Mouse (Mus musculus) stomach, embryonic 15.5 days (tissue): ENCODE data around the gene Fndc9. TPM values are rescaled to one million over a fixed set of nuclear protein-coding genes. Genes with fewer than 3 reads are reported as not detected.

Source experiments
- ATAC-seq: fragments of 200-750 bp; cut with Nextera tagmentation; 2 replicates; pipeline ENCODE4 v1.8.0; 2017; ENCODE audit warnings: low read depth, moderate number of reproducible peaks, moderate TSS enrichment; ENCODE audit not compliant: insufficient read depth, low FRiP score
- H3K27ac ChIP-seq: fragments of 300-500 bp; sonication (generic); 2 replicates; pipeline ENCODE4 v1.5.1; 2015; ENCODE audit warnings: mild to moderate bottlenecking, inconsistent platforms
- H3K27me3 ChIP-seq: fragments of 300-500 bp; sonication (generic); replicated peaks from 2 replicates; pipeline ENCODE4 v1.6.1; 2015; ENCODE audit warnings: inconsistent platforms
- H3K36me3 ChIP-seq: fragments of 300-500 bp; sonication (generic); 2 replicates; pipeline ENCODE4 v1.6.1; 2015; ENCODE audit warnings: inconsistent platforms
- H3K4me1 ChIP-seq: fragments of 300-500 bp; sonication (generic); 2 replicates; pipeline ENCODE4 v1.6.1; 2015; ENCODE audit warnings: inconsistent platforms
- H3K4me2 ChIP-seq: fragments of 300-500 bp; sonication (generic); 2 replicates; pipeline ENCODE4 v1.6.1; 2015; ENCODE audit warnings: mild to moderate bottlenecking, inconsistent platforms
- H3K4me3 ChIP-seq: fragments of 300-500 bp; sonication (generic); replicated peaks from 2 replicates; pipeline ENCODE4 v1.5.1; 2015; ENCODE audit warnings: inconsistent platforms
- H3K9ac ChIP-seq: fragments of 300-500 bp; sonication (generic); 2 replicates; pipeline ENCODE4 v1.6.1; 2015; ENCODE audit warnings: inconsistent platforms
- H3K9me3 ChIP-seq: fragments of 300-500 bp; sonication (generic); 2 replicates; pipeline ENCODE4 v1.6.1; 2016; ENCODE audit warnings: inconsistent platforms
- WGBS: fragments of 180-500 bp; shearing (Covaris S2); methylation state at CpG from one replicate; pipeline ENCODE4 v1.1.7; 2015; 5-methylcytosine and 5-hydroxymethylcytosine counted together
- polyA plus RNA-seq: library from polyadenylated mRNA; unstranded; fragments of >200 nt; fragmentation: Nextera tagmentation; extraction: Ambion mirVana; gene quantifications from 2 replicates; pipeline ENCODE4 v1.2.1, GENCODE M21; 2015

The Fndc9 gene
- polyA plus RNA-seq, 1 experiment from 2014 or later = 0.10 TPM

DNA sequence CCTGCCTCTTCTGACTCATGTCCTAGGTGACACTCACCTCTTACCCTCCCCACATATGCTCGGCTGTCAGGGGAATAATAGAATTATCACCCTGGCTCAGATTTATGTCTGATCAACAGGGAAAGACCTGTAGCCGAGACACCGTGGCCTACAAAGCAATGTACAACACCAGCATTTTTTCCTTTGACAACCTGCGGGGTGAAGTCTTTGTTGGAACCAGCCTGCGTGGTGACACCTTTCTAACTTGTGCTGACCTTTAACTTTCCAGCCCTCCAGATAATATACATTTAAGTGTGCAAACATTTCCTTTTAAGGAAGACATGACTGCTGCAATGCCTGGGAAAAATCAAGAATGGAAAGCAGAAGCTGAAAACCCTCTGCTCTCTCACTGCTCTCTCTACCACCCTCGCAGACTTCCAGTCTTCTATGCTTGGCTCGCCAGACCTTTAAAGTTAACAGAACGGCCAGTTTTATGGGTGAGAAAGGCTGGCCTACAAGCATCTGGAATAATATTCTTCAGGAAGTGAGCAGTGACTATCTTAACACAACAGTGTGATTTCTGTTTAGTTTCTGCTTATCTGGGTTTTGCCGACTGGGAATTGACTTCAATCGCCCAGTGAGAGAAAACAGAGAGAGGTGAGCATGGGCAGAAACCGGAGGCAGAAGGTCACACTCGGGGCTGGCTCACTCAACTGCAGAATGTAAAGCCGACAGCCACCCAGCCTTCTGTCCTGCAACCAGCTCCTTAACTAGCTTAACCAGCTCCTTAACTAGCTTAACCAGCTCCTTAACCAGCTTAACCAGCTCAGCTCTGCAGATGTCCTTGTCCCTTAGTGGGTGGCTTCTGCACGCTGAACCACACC lies 20.7 kb upstream of the Fndc9 start:
- H3K9ac ChIP-seq = no peak overlapping the region
- no peaks in the 10 kb centered on the region for H3K27me3 ChIP-seq
- H3K4me1 ChIP-seq = peaks cover 34% of the 10 kb centered on the region
- ATAC-seq = peak; percentile 37; the same call in 1 of the 2 replicates
- H3K4me3 ChIP-seq = no peak overlapping the region
- peak overlapping the region; percentile 30; the same call in 1 of the 2 replicates for H3K4me2 ChIP-seq
- H3K27ac ChIP-seq = peak overlapping the region; percentile 98
- no peaks in the 10 kb centered on the region for H3K36me3 ChIP-seq
- no peaks in the 10 kb centered on the region for H3K9me3 ChIP-seq
- 17% methylated on average over 14 of the region's 14 CpGs for WGBS

DNA sequence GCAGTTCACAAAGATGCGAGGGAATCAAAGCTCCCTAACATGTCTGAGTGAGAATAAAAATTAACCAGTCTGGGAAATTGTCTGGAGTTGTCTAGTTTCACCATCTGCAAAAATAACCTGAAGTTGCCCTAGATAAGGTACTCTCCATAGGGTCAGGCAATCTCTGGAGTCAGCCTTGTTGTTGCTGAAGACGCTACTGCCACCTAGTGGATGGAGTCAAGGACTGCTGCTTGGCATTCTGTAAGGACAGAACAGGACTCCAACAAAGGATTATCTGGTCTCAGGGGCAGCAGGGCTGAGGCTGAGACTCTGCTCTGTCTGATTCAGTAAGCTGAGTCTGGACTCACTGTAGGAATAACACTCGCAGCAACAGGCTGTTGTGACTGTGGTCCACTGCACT lies 20.0 kb upstream of the Fndc9 start:
- 12% methylated on average over 3 of the region's 3 CpGs for WGBS
- Histone ChIP-seq H3K9me3 (no peaks in the 10 kb centered on the region), H3K4me3 (no peak overlapping the region), H3K4me1 (peaks cover 31% of the 10 kb centered on the region), H3K4me2 (peak overlapping the region; percentile 30; the same call in 1 of the 2 replicates), H3K27me3 (no peaks in the 10 kb centered on the region), H3K36me3 (no peaks in the 10 kb centered on the region), H3K27ac (peak overlapping the region; percentile 98), H3K9ac (no peak overlapping the region)
- peak; percentile 51 for ATAC-seq

DNA sequence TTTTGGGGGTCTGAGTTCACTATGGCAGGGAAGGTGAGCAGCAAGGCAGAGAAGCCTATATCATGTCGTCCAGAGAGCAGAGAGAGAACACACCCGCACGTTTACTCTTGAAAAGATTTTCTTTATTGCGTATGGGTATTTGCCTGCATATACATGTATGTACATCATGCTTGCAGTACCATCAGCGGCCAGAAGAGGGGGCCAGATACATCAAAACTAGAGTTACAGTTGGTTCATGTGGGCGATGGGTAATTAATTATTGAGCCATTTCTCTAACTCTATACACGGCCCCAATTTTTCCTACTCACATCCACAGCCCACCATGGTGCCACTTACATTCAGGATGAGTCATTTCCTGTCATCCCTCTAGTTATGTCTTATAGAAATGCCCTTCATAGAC lies 18.7 kb upstream of the Fndc9 start:
- no peak overlapping the region for H3K9ac ChIP-seq
- no peaks in the 10 kb centered on the region for H3K27me3 ChIP-seq
- no peaks in the 10 kb centered on the region for H3K36me3 ChIP-seq
- no peak overlapping the region for H3K4me3 ChIP-seq
- H3K4me2 ChIP-seq = no peak overlapping the region
- no peak for ATAC-seq
- no peaks in the 10 kb centered on the region for H3K9me3 ChIP-seq
- H3K4me1 ChIP-seq = peaks cover 31% of the 10 kb centered on the region
- 75% methylated on average over 7 of the region's 7 CpGs for WGBS
- H3K27ac ChIP-seq = no peak overlapping the region

DNA sequence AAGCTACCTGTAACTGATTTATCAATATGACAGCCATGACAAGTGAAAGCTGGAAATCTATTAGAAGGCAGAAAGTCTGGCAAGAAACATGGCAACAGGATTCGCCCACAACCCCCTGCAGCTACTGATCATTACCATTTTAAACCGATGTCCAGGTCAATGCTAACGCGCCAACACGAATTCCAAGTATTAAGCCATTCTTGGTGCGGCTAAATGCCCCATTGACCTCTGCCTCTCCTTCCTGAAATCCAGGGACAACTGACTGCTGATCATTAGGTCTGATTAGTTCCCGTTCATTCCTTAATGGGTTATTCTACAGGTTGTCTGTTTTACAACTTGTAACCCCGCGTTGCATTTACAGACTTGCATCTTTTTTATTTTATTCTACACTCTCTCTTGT lies 17.6 kb upstream of the Fndc9 start:
- no peaks in the 10 kb centered on the region for H3K27me3 ChIP-seq
- no peak overlapping the region for H3K9ac ChIP-seq
- H3K4me3 ChIP-seq = no peak overlapping the region
- H3K4me1 ChIP-seq = peaks cover 25% of the 10 kb centered on the region
- WGBS = 90% methylated on average over 9 of the region's 9 CpGs
- H3K4me2 ChIP-seq = no peak overlapping the region
- no peaks in the 10 kb centered on the region for H3K9me3 ChIP-seq
- no peak for ATAC-seq
- no peaks in the 10 kb centered on the region for H3K36me3 ChIP-seq
- no peak overlapping the region for H3K27ac ChIP-seq

DNA sequence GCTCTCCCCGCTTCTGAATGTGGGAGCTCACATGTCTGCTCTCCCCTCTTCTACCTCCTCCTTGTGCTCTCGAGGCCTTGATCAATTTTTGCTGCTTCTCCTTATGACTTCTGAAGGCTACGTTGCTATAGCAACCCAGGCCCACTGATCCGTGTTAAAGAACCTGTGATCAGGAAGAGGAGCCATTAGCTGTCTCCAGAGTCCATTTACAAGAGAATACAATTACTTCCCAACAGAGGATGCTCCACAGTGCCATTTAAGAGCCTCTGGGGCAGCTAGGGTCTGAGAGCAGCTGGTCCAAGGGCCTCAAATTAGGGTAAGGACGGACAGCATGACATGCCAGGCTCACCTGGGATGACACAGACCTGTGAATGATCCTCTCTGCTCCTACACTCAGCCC lies 16.7 kb upstream of the Fndc9 start:
- Histone ChIP-seq H3K4me3 (no peak overlapping the region), H3K27me3 (no peaks in the 10 kb centered on the region), H3K4me1 (peaks cover 17% of the 10 kb centered on the region), H3K9me3 (no peaks in the 10 kb centered on the region), H3K27ac (no peak overlapping the region), H3K4me2 (no peak overlapping the region), H3K36me3 (no peaks in the 10 kb centered on the region), H3K9ac (no peak overlapping the region)
- no peak for ATAC-seq
- WGBS = 50% methylated on average over 5 of the region's 5 CpGs

DNA sequence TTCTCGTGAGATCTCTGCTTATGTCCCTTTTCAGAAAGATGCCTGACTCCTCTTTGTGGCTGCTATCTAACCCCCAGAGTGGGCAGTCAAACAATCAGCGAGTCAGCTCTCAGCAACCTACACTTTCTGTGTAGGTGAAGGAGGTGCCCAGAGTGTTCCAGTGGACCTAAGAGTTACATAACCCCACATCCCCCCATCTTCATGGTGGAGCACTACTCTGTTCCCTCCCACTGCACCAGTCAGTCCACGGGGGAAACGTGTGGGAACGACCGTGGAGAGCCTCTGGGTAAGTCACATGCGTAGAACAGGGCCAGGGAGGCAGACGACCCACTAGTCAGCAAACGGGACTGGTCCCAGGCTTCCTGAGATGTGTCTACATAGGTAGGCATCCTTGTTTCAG lies 16.0 kb upstream of the Fndc9 start:
- 85% methylated on average over 9 of the region's 9 CpGs for WGBS
- H3K9ac ChIP-seq = no peak overlapping the region
- no peak for ATAC-seq

DNA sequence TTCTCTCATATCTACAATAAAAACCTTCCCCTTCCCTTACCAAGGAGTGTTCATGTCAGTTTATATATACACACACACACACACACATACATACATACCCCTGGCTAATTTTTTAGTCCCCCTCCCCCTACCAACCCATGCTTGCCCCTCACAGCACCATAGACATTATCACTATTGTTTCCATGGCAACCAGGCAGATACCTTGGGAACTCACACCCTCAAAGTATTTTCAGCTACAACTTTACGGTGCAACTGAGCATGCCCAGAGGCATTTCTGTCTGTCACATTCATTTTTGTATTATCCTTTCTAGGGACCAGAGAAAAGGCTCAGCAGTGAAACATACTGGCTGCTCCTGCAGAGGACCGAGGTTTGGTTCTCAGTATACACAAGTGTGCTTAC lies 15.1 kb upstream of the Fndc9 start:
- Histone ChIP-seq H3K27ac (no peak overlapping the region), H3K36me3 (no peaks in the 10 kb centered on the region), H3K9me3 (no peaks in the 10 kb centered on the region), H3K4me1 (peaks cover 3% of the 10 kb centered on the region), H3K4me3 (no peak overlapping the region), H3K4me2 (no peak overlapping the region), H3K27me3 (no peaks in the 10 kb centered on the region), H3K9ac (no peak overlapping the region)
- ATAC-seq = no peak
- WGBS = 73% methylated on average over 2 of the region's 2 CpGs

More for the DNA sequence above, 16.0 kb upstream of the Fndc9 start:
- H3K4me3 ChIP-seq = no peak overlapping the region
- H3K4me1 ChIP-seq = peaks cover 10% of the 10 kb centered on the region
- H3K36me3 ChIP-seq = no peaks in the 10 kb centered on the region
- no peaks in the 10 kb centered on the region for H3K9me3 ChIP-seq
- no peak overlapping the region for H3K27ac ChIP-seq
- no peaks in the 10 kb centered on the region for H3K27me3 ChIP-seq
- no peak overlapping the region for H3K4me2 ChIP-seq

DNA sequence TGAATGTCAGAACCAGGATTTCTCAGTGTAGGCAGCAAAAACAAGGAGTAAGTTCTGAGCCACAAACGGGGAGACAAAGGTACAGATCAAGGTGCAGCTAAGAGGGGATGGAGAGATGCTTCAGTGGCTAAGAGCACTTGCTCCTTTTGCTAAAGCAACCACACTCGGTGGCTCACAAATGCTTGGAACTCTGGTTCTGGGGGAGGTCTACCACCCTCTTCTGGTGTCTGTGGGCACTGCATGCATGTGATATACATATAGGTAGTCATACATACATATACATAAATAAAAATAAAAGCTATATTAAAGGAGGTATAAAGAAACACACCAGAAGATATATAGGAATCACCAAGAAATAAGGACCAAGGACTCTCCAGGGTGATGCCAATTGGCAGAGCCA lies 11.8 kb upstream of the Fndc9 start:
- Histone ChIP-seq H3K4me1 (no peaks in the 10 kb centered on the region), H3K27me3 (no peaks in the 10 kb centered on the region), H3K36me3 (no peaks in the 10 kb centered on the region), H3K9me3 (no peaks in the 10 kb centered on the region), H3K27ac (no peak overlapping the region), H3K4me2 (no peak overlapping the region), H3K9ac (no peak overlapping the region), H3K4me3 (no peak overlapping the region)
- WGBS = 77% methylated on average over 2 of the region's 2 CpGs
- no peak for ATAC-seq

DNA sequence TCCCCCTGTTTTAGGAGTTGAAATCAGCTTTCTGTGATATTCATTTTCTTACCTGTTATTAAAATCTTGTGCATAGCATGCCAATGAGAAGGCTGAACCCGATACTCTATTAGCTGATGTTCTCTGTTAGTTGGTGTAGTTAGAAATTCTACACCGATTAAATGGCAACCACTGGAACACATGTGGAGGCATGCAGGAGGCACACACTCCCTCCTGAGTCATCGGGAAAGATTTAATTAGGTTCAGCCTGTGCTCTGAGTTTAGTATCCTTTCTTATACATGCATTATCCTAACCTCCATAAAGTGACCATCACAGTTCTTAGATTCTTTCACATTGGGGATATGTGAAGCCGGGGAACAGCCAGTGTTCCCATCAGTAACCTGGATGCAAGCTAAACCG lies 10.0 kb upstream of the Fndc9 start:
- 82% methylated on average over 5 of the region's 5 CpGs for WGBS
- H3K27ac ChIP-seq = no peak overlapping the region
- H3K9ac ChIP-seq = no peak overlapping the region
- no peak overlapping the region for H3K4me2 ChIP-seq
- no peaks in the 10 kb centered on the region for H3K27me3 ChIP-seq
- H3K4me1 ChIP-seq = no peaks in the 10 kb centered on the region
- no peak overlapping the region for H3K4me3 ChIP-seq
- ATAC-seq = no peak
- H3K9me3 ChIP-seq = no peaks in the 10 kb centered on the region
- no peaks in the 10 kb centered on the region for H3K36me3 ChIP-seq

DNA sequence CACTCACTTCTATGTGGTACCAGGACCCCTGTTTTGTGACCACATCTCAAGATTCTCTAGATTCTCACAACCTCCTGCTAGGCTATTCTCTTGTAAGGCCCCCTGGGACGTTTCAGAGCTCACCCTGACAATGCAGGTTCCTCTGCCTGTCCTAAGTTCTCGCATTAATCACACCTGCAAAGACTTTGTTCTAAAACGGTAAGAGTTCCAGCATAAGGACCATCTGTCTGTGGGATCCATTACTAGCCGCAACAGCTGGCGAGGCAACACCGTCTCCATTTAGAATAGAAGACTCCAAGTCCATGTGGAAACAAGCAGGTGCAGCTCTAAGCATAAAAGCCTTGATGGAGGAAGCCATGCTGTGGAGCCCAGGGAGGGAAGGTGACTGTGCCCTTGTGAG lies 5.1 kb upstream of the Fndc9 start:
- no peaks in the 10 kb centered on the region for H3K36me3 ChIP-seq
- no peak overlapping the region for H3K4me3 ChIP-seq
- no peak overlapping the region for H3K9ac ChIP-seq
- 71% methylated on average over 6 of the region's 6 CpGs for WGBS
- H3K9me3 ChIP-seq = no peaks in the 10 kb centered on the region
- H3K4me1 ChIP-seq = no peaks in the 10 kb centered on the region
- no peaks in the 10 kb centered on the region for H3K27me3 ChIP-seq
- no peak overlapping the region for H3K27ac ChIP-seq
- no peak for ATAC-seq
- no peak overlapping the region for H3K4me2 ChIP-seq

DNA sequence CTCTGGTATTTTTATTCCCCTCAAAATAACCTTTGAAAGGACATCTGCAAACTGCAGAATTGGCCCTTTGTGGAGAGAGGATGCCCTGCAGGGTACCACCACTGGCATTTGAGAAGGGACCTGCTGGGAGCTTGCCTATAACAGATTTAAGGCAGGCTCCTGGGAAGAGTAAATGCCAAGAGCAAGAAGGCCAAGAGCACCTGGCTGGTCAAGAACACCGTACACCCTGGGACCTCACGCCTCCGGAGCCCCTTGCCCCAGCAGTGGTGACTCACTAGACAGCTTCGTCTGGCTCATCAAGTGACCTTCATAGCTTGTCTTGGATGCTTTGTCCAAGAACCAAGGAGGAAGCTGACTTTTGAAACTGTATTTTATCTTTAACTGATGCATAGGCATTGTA lies 2.5 kb upstream of the Fndc9 start:
- Histone ChIP-seq H3K27me3 (no peaks in the 10 kb centered on the region), H3K4me1 (no peaks in the 10 kb centered on the region), H3K9ac (no peak overlapping the region), H3K9me3 (no peaks in the 10 kb centered on the region), H3K36me3 (no peaks in the 10 kb centered on the region), H3K4me2 (no peak overlapping the region), H3K4me3 (no peak overlapping the region), H3K27ac (no peak overlapping the region)
- 89% methylated on average over 4 of the region's 4 CpGs for WGBS
- no peak for ATAC-seq

DNA sequence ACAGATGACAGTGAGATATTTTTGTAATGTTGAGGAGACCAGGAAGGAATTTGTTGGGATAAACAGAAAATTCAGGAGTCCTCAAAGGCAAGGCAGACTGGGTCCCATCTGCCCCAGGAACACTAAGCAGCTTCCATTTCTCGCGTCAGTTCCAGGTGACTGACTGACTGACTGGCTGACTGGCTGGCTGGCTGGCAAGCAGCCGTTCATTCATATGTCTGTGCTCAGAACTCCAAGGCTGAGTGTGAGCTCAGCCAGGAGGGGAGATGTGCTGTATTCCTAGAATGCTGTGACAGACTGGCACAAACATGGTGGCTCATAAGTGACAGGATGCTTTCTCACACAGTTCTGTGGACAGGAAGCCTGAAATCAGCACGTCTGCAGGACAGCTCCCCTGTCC lies 1.4 kb upstream of the Fndc9 start:
- WGBS = 82% methylated on average over 4 of the region's 4 CpGs
- Histone ChIP-seq H3K36me3 (no peaks in the 10 kb centered on the region), H3K9ac (no peak overlapping the region), H3K4me3 (no peak overlapping the region), H3K27me3 (no peaks in the 10 kb centered on the region), H3K9me3 (no peaks in the 10 kb centered on the region), H3K27ac (no peak overlapping the region), H3K4me2 (no peak overlapping the region), H3K4me1 (no peaks in the 10 kb centered on the region)
- no peak for ATAC-seq

DNA sequence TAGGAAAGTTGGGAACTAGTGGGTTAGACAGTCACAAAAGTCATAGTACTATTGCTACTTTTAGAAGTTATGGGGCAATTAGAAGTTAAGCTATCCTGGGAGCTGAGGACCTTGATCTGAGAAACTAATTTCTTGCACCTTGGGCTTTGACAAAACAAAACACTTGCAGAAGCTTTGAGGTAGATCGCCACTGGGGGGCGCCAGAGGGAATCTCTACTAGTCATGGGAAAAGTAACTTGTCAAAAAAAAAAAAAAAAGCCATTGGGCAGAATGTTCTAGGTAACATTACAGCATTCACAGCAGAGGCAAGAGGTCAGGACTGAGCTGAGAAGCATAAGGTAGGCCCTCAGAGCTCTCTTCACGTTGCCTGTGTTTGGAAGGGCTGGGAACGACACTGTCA lies 1.6 kb downstream of the Fndc9 start:
- no peak overlapping the region for H3K9ac ChIP-seq
- ATAC-seq = no peak
- H3K27me3 ChIP-seq = no peaks in the 10 kb centered on the region
- H3K4me3 ChIP-seq = no peak overlapping the region
- no peaks in the 10 kb centered on the region for H3K4me1 ChIP-seq
- H3K9me3 ChIP-seq = no peaks in the 10 kb centered on the region
- H3K27ac ChIP-seq = no peak overlapping the region
- H3K36me3 ChIP-seq = no peaks in the 10 kb centered on the region
- WGBS = 36% methylated on average over 4 of the region's 4 CpGs
- H3K4me2 ChIP-seq = no peak overlapping the region
